Mouse (Mus musculus) heart, embryonic 10.5 days (tissue): Measurements from ENCODE around the gene Rnf169. TPM values are rescaled to one million over a fixed set of nuclear protein-coding genes. Genes with fewer than 3 reads are reported as not detected.
"Not testable (repeated sequence)": the region's sequence is repeated elsewhere in the genome, so short reads cannot be mapped to it uniquely, and the experiment has no call there.

Source experiments
- DNase-seq: peaks from one replicate; pipeline ENCODE4 v3.0.0-alpha.2; 2017; ENCODE audit warnings: low spot score
- H3K27ac ChIP-seq: fragments of 300-500 bp; sonication (generic); 2 replicates; pipeline ENCODE4 v1.5.1; 2016; ENCODE audit warnings: mild to moderate bottlenecking
- H3K27me3 ChIP-seq: fragments of 300-500 bp; sonication (generic); 2 replicates; pipeline ENCODE4 v1.6.1; 2016; ENCODE audit warnings: mild to moderate bottlenecking; ENCODE audit not compliant: poor library complexity, insufficient read depth, severe bottlenecking
- H3K36me3 ChIP-seq: fragments of 300-500 bp; sonication (generic); 2 replicates; pipeline ENCODE4 v1.6.1; 2016; ENCODE audit warnings: mild to moderate bottlenecking, moderate library complexity
- H3K4me1 ChIP-seq: fragments of 300-500 bp; sonication (generic); 2 replicates; pipeline ENCODE4 v1.6.1; 2016; ENCODE audit warnings: mild to moderate bottlenecking
- H3K4me3 ChIP-seq: fragments of 300-500 bp; sonication (generic); 2 replicates; pipeline ENCODE4 v1.5.1; 2016; ENCODE audit warnings: mild to moderate bottlenecking, moderate library complexity
- H3K9me3 ChIP-seq: fragments of 300-500 bp; sonication (generic); 2 replicates; pipeline ENCODE4 v1.6.1; 2016; ENCODE audit warnings: mild to moderate bottlenecking, moderate library complexity
- WGBS: fragments of 180-500 bp; shearing (Covaris S2); methylation state at CpG from one replicate; pipeline ENCODE4 v1.1.7; 2016; 5-methylcytosine and 5-hydroxymethylcytosine counted together
- polyA plus RNA-seq: library from polyadenylated mRNA; unstranded; fragments of >200 nt; fragmentation: Nextera tagmentation; extraction: Ambion mirVana; gene quantifications from 2 replicates; pipeline ENCODE4 v1.2.1, GENCODE M21; 2016

The Rnf169 gene
- polyA plus RNA-seq, 1 experiment from 2014 or later = 4.3 TPM

DNA sequence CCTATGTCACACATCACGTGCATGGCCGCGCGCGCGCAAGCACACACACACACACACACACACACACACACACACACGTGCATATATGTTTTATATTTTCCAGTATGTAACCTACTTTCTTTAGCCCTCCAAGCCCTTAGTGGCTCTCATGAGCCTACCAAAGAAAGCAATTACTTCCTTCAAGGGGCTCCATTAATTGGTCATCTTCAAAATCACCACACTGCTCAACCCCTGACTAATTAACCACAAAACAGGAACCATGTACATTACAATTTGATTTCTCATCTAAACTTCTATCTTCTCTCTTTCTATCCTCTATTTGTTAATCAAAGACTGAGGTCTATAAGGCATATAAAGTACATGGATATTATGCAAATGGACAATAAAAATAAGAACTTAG lies 24.2 kb downstream of the Rnf169 start:
- Histone ChIP-seq H3K27ac (no peak overlapping the region), H3K9me3 (no peaks in the 10 kb centered on the region), H3K36me3 (peaks cover 15% of the 10 kb centered on the region; the same call in 1 of the 2 replicates), H3K27me3 (no peaks in the 10 kb centered on the region), H3K4me3 (no peak overlapping the region), H3K4me1 (0 out of 2 replicates have a peak, but pooled peaks cover 4% of the 10 kb centered on the region)
- DNase-seq = no peak
- WGBS = 91% methylated on average over 7 of the region's 7 CpGs

GRCm38 (mm10) chr7:99954212-99954611 lies 26.0 kb downstream of the Rnf169 start:
- 92% methylated on average over 8 of the region's 8 CpGs for WGBS
- Histone ChIP-seq H3K9me3 (no peaks in the 10 kb centered on the region), H3K4me3 (no peak overlapping the region), H3K27me3 (no peaks in the 10 kb centered on the region), H3K4me1 (0 out of 2 replicates have a peak, but pooled peaks cover 4% of the 10 kb centered on the region), H3K36me3 (peaks cover 19% of the 10 kb centered on the region; the same call in 1 of the 2 replicates), H3K27ac (no peak overlapping the region)
- no peak for DNase-seq

- H3K4me1 ChIP-seq = 0 out of 2 replicates have a peak, but pooled peaks cover 4% of the 10 kb centered on the region
- 87% methylated on average over 6 of the region's 6 CpGs for WGBS
- DNase-seq = no peak
- H3K4me3 ChIP-seq = no peak overlapping the region
- no peaks in the 10 kb centered on the region for H3K9me3 ChIP-seq
- H3K27ac ChIP-seq = no peak overlapping the region
- H3K27me3 ChIP-seq = no peaks in the 10 kb centered on the region
- peaks cover 20% of the 10 kb centered on the region; the same call in 1 of the 2 replicates for H3K36me3 ChIP-seq
These were observed 26.7 kb downstream of the Rnf169 start for GRCm38 (mm10) chr7:99953442-99954098.

DNA sequence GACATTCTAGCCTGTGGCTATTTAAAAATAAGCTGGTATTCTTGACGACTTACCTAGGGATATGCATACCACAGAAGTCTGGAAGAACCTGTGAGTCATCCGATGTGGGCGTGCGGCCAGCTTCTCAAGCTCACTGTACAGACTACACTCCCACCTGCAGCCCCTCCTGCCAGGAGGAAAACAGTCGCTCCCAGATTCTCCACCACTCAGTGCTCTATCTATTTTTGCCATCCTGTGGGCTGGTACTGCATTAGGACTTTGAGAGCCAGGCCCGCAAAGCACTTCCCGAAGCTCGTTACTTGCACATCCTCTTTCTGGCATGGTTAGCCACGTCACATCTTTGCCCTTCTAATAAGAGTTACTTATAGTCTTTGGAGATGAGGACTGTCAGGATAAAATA lies 32.9 kb downstream of the Rnf169 start:
- H3K9me3 ChIP-seq = no peaks in the 10 kb centered on the region
- H3K27me3 ChIP-seq = no peaks in the 10 kb centered on the region
- H3K4me1 ChIP-seq = no peaks in the 10 kb centered on the region
- DNase-seq = no peak
- H3K27ac ChIP-seq = no peak overlapping the region
- peaks cover 68% of the 10 kb centered on the region for H3K36me3 ChIP-seq
- no peak overlapping the region for H3K4me3 ChIP-seq
- 79% methylated on average over 9 of the region's 9 CpGs for WGBS

DNA sequence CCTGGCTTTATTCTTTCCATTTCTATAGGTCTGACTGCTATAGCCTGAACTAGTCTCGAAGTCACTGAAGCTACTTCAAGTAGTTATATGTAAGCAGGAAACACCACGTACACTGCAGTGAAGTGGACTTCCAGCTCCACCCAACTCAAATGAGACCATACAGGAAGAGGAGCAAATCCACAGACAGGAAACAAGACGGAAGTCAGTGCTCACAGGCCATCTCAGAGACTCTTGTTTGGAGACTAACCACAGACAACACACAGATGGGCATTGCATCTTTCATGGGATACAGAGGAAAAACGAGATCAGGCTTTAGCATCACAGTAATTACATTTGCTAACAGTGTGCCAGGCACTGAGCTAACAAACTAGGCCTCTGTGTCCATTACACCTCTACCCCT lies 33.9 kb downstream of the Rnf169 start:
- Histone ChIP-seq H3K27ac (no peak overlapping the region), H3K4me1 (no peaks in the 10 kb centered on the region), H3K9me3 (no peaks in the 10 kb centered on the region), H3K4me3 (no peak overlapping the region), H3K27me3 (no peaks in the 10 kb centered on the region), H3K36me3 (peaks cover 71% of the 10 kb centered on the region)
- 83% methylated on average over 4 of the region's 4 CpGs for WGBS
- DNase-seq = no peak

GRCm38 (mm10) chr7:99945939-99946338 lies 34.3 kb downstream of the Rnf169 start:
- no peaks in the 10 kb centered on the region for H3K9me3 ChIP-seq
- DNase-seq = no peak
- no peaks in the 10 kb centered on the region for H3K27me3 ChIP-seq
- H3K27ac ChIP-seq = no peak overlapping the region
- WGBS = 91% methylated on average over 3 of the region's 3 CpGs
- no peak overlapping the region for H3K4me3 ChIP-seq
- H3K4me1 ChIP-seq = no peaks in the 10 kb centered on the region
- H3K36me3 ChIP-seq = peaks cover 73% of the 10 kb centered on the region

- H3K27ac ChIP-seq, H3K9me3 ChIP-seq, DNase-seq, H3K4me1 ChIP-seq, H3K4me3 ChIP-seq, H3K27me3 ChIP-seq: not testable (repeated sequence)
- WGBS = 95% methylated on average over 22 of the region's 22 CpGs
- peaks cover 82% of the 10 kb centered on the region for H3K36me3 ChIP-seq
These were observed 35.2 kb downstream of the Rnf169 start for GRCm38 (mm10) chr7:99945012-99945411.

DNA sequence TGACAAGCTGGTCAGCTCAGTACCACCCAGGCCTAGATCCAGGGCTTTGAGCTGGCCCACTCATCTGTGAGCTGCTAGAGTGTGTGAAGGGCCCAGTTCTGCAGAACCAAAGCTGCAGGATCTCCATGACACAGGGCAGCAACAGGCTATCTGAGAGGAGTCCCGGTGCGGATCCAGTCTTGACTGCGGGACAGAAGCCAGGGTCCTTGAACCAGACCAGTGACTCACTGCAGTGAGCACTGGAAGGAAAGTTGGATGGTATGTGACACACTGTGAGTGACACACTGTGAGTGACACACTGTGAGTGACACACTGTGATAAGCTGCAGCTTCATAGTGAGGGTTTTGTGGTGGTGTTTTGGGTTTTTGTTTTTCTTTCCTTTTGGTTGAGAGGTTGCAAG lies 35.7 kb downstream of the Rnf169 start:
- Histone ChIP-seq H3K4me1 (no peaks in the 10 kb centered on the region), H3K9me3 (no peaks in the 10 kb centered on the region), H3K27ac (no peak overlapping the region), H3K4me3 (no peak overlapping the region), H3K36me3 (peaks cover 84% of the 10 kb centered on the region), H3K27me3 (no peaks in the 10 kb centered on the region)
- WGBS = 93% methylated on average over 3 of the region's 3 CpGs
- DNase-seq = no peak

DNA sequence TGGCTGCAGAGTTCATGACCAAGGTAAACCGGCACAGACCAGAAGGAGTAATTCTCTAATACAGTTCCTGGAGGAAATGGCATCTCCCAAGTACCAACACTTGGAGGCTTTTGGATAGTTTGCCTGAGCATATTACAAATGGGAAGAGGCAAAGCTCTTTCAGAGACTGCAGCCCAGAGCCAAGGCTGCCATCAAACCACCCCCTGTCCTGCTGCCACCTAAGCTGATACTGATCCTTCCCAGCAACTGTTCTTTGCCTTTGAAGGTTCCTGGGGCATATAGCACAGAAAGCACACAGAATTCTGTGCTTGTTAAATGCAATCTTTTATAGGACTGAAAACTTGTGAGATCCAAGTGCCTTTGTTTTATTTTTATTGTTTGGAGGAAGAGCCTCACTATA lies 39.6 kb downstream of the Rnf169 start:
- peaks cover 74% of the 10 kb centered on the region for H3K36me3 ChIP-seq
- no peaks in the 10 kb centered on the region for H3K4me1 ChIP-seq
- no peak overlapping the region for H3K27ac ChIP-seq
- H3K4me3 ChIP-seq = no peak overlapping the region
- WGBS = 88% methylated on average over 1 of the region's 1 CpGs
- no peak for DNase-seq
- no peaks in the 10 kb centered on the region for H3K9me3 ChIP-seq
- no peaks in the 10 kb centered on the region for H3K27me3 ChIP-seq

GRCm38 (mm10) chr7:99935758-99936157 lies 44.5 kb downstream of the Rnf169 start:
- WGBS = 98% methylated on average over 1 of the region's 1 CpGs
- DNase-seq = no peak

DNA sequence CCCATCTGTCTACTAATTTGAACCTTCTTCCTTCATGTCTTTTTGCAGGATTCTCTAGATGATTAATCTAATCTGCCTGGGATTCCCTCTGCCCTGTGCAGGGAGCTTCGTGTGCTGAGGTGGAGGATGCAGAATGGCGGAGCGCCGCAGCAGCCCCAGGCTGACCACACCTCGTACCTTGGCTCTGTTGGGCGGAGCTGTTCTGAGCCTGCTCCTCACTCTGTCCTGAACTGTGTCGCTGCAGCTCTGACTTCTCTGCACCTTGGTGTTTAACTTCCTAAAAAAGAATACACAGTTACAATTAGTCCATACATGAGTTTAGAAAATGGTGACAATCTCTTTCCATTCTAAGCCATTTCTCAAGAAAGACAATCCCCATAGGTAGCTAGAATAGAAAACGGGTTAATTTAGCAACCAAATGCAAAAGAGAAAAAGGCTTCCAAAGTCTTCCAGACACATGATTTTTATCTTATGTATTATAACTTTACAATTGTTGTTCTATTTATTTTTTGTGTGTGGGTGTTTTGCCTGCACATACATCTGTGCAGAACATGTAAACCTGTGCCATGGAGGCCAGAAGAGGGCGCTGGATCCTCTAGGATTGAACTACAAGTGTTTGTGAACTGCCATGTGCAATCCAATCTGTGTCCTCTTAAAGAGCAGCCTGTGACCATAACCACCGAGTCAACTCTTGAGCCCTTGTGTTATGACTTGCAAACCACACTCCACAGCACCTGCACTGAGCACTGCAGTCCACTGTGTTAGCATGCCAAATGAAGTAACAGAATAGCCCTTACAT lies 53.1 kb downstream of the Rnf169 start:
- no peak overlapping the region for H3K4me3 ChIP-seq
- no peaks in the 10 kb centered on the region for H3K27me3 ChIP-seq
- no peak overlapping the region for H3K27ac ChIP-seq
- 79% methylated on average over 10 of the region's 10 CpGs for WGBS
- DNase-seq = peak; percentile 73
- peaks cover 68% of the 10 kb centered on the region for H3K36me3 ChIP-seq
- no peaks in the 10 kb centered on the region for H3K4me1 ChIP-seq
- no peaks in the 10 kb centered on the region for H3K9me3 ChIP-seq

More at GRCm38 (mm10) chr7:99935758-99936157, 44.5 kb downstream of the Rnf169 start:
- Histone ChIP-seq H3K27me3 (no peaks in the 10 kb centered on the region), H3K9me3 (no peaks in the 10 kb centered on the region), H3K27ac (no peak overlapping the region), H3K4me1 (no peaks in the 10 kb centered on the region), H3K36me3 (peaks cover 68% of the 10 kb centered on the region), H3K4me3 (no peak overlapping the region)

GRCm38 (mm10) chr7:99920416-99920815 lies 59.8 kb downstream of the Rnf169 start:
- WGBS = 56% methylated on average over 2 of the region's 2 CpGs
- H3K4me3 ChIP-seq = no peak overlapping the region
- H3K36me3 ChIP-seq = peaks cover 34% of the 10 kb centered on the region

GRCm38 (mm10) chr7:99919971-99920370 lies 60.3 kb downstream of the Rnf169 start:
- DNase-seq = peak; percentile 66
- H3K27ac ChIP-seq = no peak overlapping the region
- H3K27me3 ChIP-seq = peaks cover 40% of the 10 kb centered on the region
- 90% methylated on average over 6 of the region's 6 CpGs for WGBS
- H3K36me3 ChIP-seq = peaks cover 30% of the 10 kb centered on the region
- H3K9me3 ChIP-seq = no peaks in the 10 kb centered on the region
- H3K4me1 ChIP-seq = peaks cover 18% of the 10 kb centered on the region
- no peak overlapping the region for H3K4me3 ChIP-seq

More at GRCm38 (mm10) chr7:99920416-99920815, 59.8 kb downstream of the Rnf169 start:
- Histone ChIP-seq H3K27me3 (peaks cover 39% of the 10 kb centered on the region), H3K27ac (no peak overlapping the region), H3K4me1 (peaks cover 18% of the 10 kb centered on the region), H3K9me3 (no peaks in the 10 kb centered on the region)
- DNase-seq = no peak
